Mouse (Mus musculus): ENCODE results near the gene Rnase11. TPM values are rescaled to one million over a fixed set of nuclear protein-coding genes. Genes with fewer than 3 reads are reported as not detected.
"Not testable (repeated sequence)": the region's sequence is repeated elsewhere in the genome, so short reads cannot be mapped to it uniquely, and the experiment has no call there.

Rnase11 gene
- total RNA-seq (2021) = not detected
- long read RNA-seq, experiment 1 = 0 reads
- long read RNA-seq, experiment 2 = 0 reads

GRCm38 (mm10) chr14:51050063-51050462 lies at the start of gene Rnase11:
Gene Rnase11 (minus strand): TSS chr14:51050163.
- H3K27ac ChIP-seq = no peak within 1 kb of the TSS
- DNase-seq (ENCODE audit: extremely low spot score in 1 of 2, low spot score in 2 of 2) = no peak
- intact Hi-C loops (cut with DNase I) = no loop called here
- H3K4me3 ChIP-seq = no peak within 1 kb of the TSS
- TF ChIP-seq CTCF (IDR thresholded peaks at IDR 0.05) = no peak

- DNase-seq (ENCODE audit: extremely low spot score in 1 of 2, low spot score in 2 of 2) = no peak
- intact Hi-C loops (cut with DNase I) = loop anchor here (2.0 to 10.0 kb wide), 4 partner anchors 72 to 1006 kb away; partner anchors contain the start of gene Hnrnpc
- H3K4me3 ChIP-seq = no peak overlapping the region
- no peak overlapping the region for H3K27ac ChIP-seq
- TF ChIP-seq CTCF (IDR thresholded peaks at IDR 0.05) = no peak
These were observed 49.0 kb upstream of the Rnase11 start for GRCm38 (mm10) chr14:51098921-51099320.

GRCm38 (mm10) chr14:51098300-51098699 lies 48.3 kb upstream of the Rnase11 start:
- TF ChIP-seq CTCF (IDR thresholded peaks at IDR 0.05) = peak; percentile 79
- DNase-seq (ENCODE audit: extremely low spot score in 1 of 2, low spot score in 2 of 2) = peak; percentile 77 to 84
- H3K4me3 ChIP-seq, H3K27ac ChIP-seq: not testable (repeated sequence)
- intact Hi-C loops (cut with DNase I) = loop anchor here (2.0 to 10.0 kb wide), 4 partner anchors 71 to 1007 kb away; partner anchors contain the start of gene Hnrnpc

- Histone ChIP-seq H3K4me3 (no peak overlapping the region), H3K27ac (no peak overlapping the region)
- DNase-seq (ENCODE audit: extremely low spot score in 1 of 2, low spot score in 2 of 2) = no peak
- intact Hi-C loops (cut with DNase I) = loop anchor here (10.0 kb wide), 1 partner anchor 1009 kb away; the partner anchor contains the start of gene Hnrnpc
- TF ChIP-seq CTCF (IDR thresholded peaks at IDR 0.05) = no peak
These were observed 46.0 kb upstream of the Rnase11 start for GRCm38 (mm10) chr14:51095736-51096524.

- no peak for TF ChIP-seq CTCF (IDR thresholded peaks at IDR 0.05)
- Histone ChIP-seq H3K4me3 (no peak overlapping the region), H3K27ac (no peak overlapping the region)
- no peak for DNase-seq (ENCODE audit: extremely low spot score in 1 of 2, low spot score in 2 of 2)
- intact Hi-C loops (cut with DNase I) = loop anchor here (10.0 kb wide), 1 partner anchor 1010 kb away; the partner anchor contains the start of gene Hnrnpc
These were observed 45.0 kb upstream of the Rnase11 start for GRCm38 (mm10) chr14:51094921-51095320.

GRCm38 (mm10) chr14:51094096-51094875 lies 44.3 kb upstream of the Rnase11 start:
- H3K27ac ChIP-seq = no peak overlapping the region; the same call in 1 of the 2 replicates
- no peak overlapping the region for H3K4me3 ChIP-seq
- TF ChIP-seq CTCF (IDR thresholded peaks at IDR 0.05) = no peak
- no peak for DNase-seq (ENCODE audit: extremely low spot score in 1 of 2, low spot score in 2 of 2)
- intact Hi-C loops (cut with DNase I) = loop anchor here (10.0 kb wide), 1 partner anchor 1011 kb away; the partner anchor contains the start of gene Hnrnpc

- intact Hi-C loops (cut with DNase I) = loop anchor here (10.0 kb wide), 1 partner anchor 1011 kb away; the partner anchor contains the start of gene Hnrnpc
- Histone ChIP-seq H3K27ac (no peak overlapping the region; the same call in 1 of the 2 replicates), H3K4me3 (no peak overlapping the region)
- DNase-seq (ENCODE audit: extremely low spot score in 1 of 2, low spot score in 2 of 2) = no peak
- TF ChIP-seq CTCF (IDR thresholded peaks at IDR 0.05) = no peak
These were observed 43.5 kb upstream of the Rnase11 start for GRCm38 (mm10) chr14:51093496-51093895.

GRCm38 (mm10) chr14:51092073-51092620 lies 42.2 kb upstream of the Rnase11 start:
- H3K27ac ChIP-seq = peak overlapping the region; percentile 1; the same call in 1 of the 2 replicates
- DNase-seq (ENCODE audit: extremely low spot score in 1 of 2, low spot score in 2 of 2) = no peak
- intact Hi-C loops (cut with DNase I) = loop anchor here (10.0 kb wide), 1 partner anchor 1013 kb away; the partner anchor contains the start of gene Hnrnpc
- no peak for TF ChIP-seq CTCF (IDR thresholded peaks at IDR 0.05)
- peak overlapping the region; percentile 67; the same call in 1 of the 2 replicates for H3K4me3 ChIP-seq

GRCm38 (mm10) chr14:51090921-51091900 lies 41.2 kb upstream of the Rnase11 start, which contains the start of the genes Rnase4 and Ang:
Gene Rnase4 (plus strand): TSS chr14:51091077.
Gene Ang (plus strand): TSS chr14:51091150.
- peak; percentile 34 to 43 for DNase-seq (ENCODE audit: extremely low spot score in 1 of 2, low spot score in 2 of 2)
- Histone ChIP-seq H3K27ac (peak within 1 kb of the TSS; percentile 87), H3K4me3 (peak within 1 kb of the TSS; percentile 67)
- TF ChIP-seq CTCF (IDR thresholded peaks at IDR 0.05) = no peak
- intact Hi-C loops (cut with DNase I) = loop anchor here (10.0 kb wide), 1 partner anchor 1014 kb away; the partner anchor contains the start of gene Hnrnpc

All from left cerebral cortex, adult 2 months (tissue).